Mouse (Mus musculus): ENCODE results near the gene Rwdd2b. TPM values are rescaled to one million over a fixed set of nuclear protein-coding genes. Genes with fewer than 3 reads are reported as not detected.
A peak's percentile ranks its signal among the peaks of the same experiment; 100 is the strongest.

Gene Rwdd2b
- polyA plus RNA-seq, 1 experiment from 2014 or later: 14.2 TPM

GRCm38 (mm10) chr16:87435411-87436205 is 4.8 kb downstream of the Rwdd2b start:
- Histone ChIP-seq H3K4me2 (replicated peaks; ENCODE audit: low read depth, low read length) (no peak overlapping the region), H3K27me3 (ENCODE audit: control insufficient read depth, insufficient read depth, low read length) (no peaks in the 10 kb centered on the region), H3K9ac (ENCODE audit: low read depth, low read length) (no peak overlapping the region), H3K27ac (ENCODE audit: low read depth, low read length) (no peak overlapping the region), H3K4me3 (ENCODE audit: low read depth, low read length) (no peak overlapping the region), H3K36me3 (ENCODE audit: control insufficient read depth, insufficient read depth, low read length) (no peaks in the 10 kb centered on the region), H3K9me3 (ENCODE audit: control insufficient read depth, low read length) (no peaks in the 10 kb centered on the region), H3K4me1 (replicated peaks; ENCODE audit: control insufficient read depth, insufficient read depth, low read length) (no peaks in the 10 kb centered on the region)
- no peak for DNase-seq (ENCODE audit: low spot score)
- ATAC-seq (ENCODE audit: low FRiP score): no peak
- 84% methylated on average over 13 of the region's 13 CpGs for WGBS

- no peaks in the 10 kb centered on the region for H3K36me3 ChIP-seq (ENCODE audit: control insufficient read depth, insufficient read depth, low read length)
- H3K27ac ChIP-seq (ENCODE audit: low read depth, low read length): no peak overlapping the region
- DNase-seq (ENCODE audit: low spot score): no peak
- no peak for ATAC-seq (ENCODE audit: low FRiP score)
- no peaks in the 10 kb centered on the region for H3K9me3 ChIP-seq (ENCODE audit: control insufficient read depth, low read length)
- H3K27me3 ChIP-seq (ENCODE audit: control insufficient read depth, insufficient read depth, low read length): no peaks in the 10 kb centered on the region
- H3K4me1 ChIP-seq (replicated peaks; ENCODE audit: control insufficient read depth, insufficient read depth, low read length): no peaks in the 10 kb centered on the region
- 86% methylated on average over 6 of the region's 6 CpGs for WGBS
- no peak overlapping the region for H3K4me2 ChIP-seq (replicated peaks; ENCODE audit: low read depth, low read length)
- no peak overlapping the region for H3K4me3 ChIP-seq (ENCODE audit: low read depth, low read length)
- H3K9ac ChIP-seq (ENCODE audit: low read depth, low read length): no peak overlapping the region
Measured at GRCm38 (mm10) chr16:87434946-87435345, 5.4 kb downstream of the Rwdd2b start.

GRCm38 (mm10) chr16:87434266-87434665 is 6.1 kb downstream of the Rwdd2b start:
- Histone ChIP-seq H3K36me3 (ENCODE audit: control insufficient read depth, insufficient read depth, low read length) (no peaks in the 10 kb centered on the region), H3K27ac (ENCODE audit: low read depth, low read length) (no peak overlapping the region), H3K4me1 (replicated peaks; ENCODE audit: control insufficient read depth, insufficient read depth, low read length) (no peaks in the 10 kb centered on the region), H3K27me3 (ENCODE audit: control insufficient read depth, insufficient read depth, low read length) (no peaks in the 10 kb centered on the region), H3K4me3 (ENCODE audit: low read depth, low read length) (no peak overlapping the region), H3K9ac (ENCODE audit: low read depth, low read length) (no peak overlapping the region), H3K4me2 (replicated peaks; ENCODE audit: low read depth, low read length) (no peak overlapping the region), H3K9me3 (ENCODE audit: control insufficient read depth, low read length) (no peaks in the 10 kb centered on the region)
- no peak for DNase-seq (ENCODE audit: low spot score)
- no peak for ATAC-seq (ENCODE audit: low FRiP score)
- 95% methylated on average over 7 of the region's 7 CpGs for WGBS

GRCm38 (mm10) chr16:87432033-87432814 is 8.1 kb downstream of the Rwdd2b start, which contains the start of gene Ltn1:
Gene Ltn1, minus strand, starts transcription at chr16:87432612.
- Histone ChIP-seq H3K4me3 (ENCODE audit: low read depth, low read length) (peak within 1 kb of the TSS; percentile 92), H3K9me3 (ENCODE audit: control insufficient read depth, low read length) (no peaks in the 10 kb centered on the region), H3K36me3 (ENCODE audit: control insufficient read depth, insufficient read depth, low read length) (no peaks in the 10 kb centered on the region), H3K27ac (ENCODE audit: low read depth, low read length) (no peak within 1 kb of the TSS), H3K9ac (ENCODE audit: low read depth, low read length) (peak within 1 kb of the TSS; percentile 78), H3K4me2 (replicated peaks; ENCODE audit: low read depth, low read length) (peak within 1 kb of the TSS; percentile 76), H3K4me1 (replicated peaks; ENCODE audit: control insufficient read depth, insufficient read depth, low read length) (no peaks in the 10 kb centered on the region), H3K27me3 (ENCODE audit: control insufficient read depth, insufficient read depth, low read length) (no peaks in the 10 kb centered on the region)
- peak; percentile 100 for ATAC-seq (ENCODE audit: low FRiP score)
- WGBS: under 1% methylated on average over 54 of the region's 56 CpGs
- DNase-seq (ENCODE audit: low spot score): peak; percentile 98

GRCm38 (mm10) chr16:87427516-87427915 is 12.9 kb downstream of the Rwdd2b start:
- peaks cover 8% of the 10 kb centered on the region for H3K36me3 ChIP-seq (ENCODE audit: control insufficient read depth, insufficient read depth, low read length)

GRCm38 (mm10) chr16:87420662-87421061 is 19.7 kb downstream of the Rwdd2b start:
- 96% methylated on average over 8 of the region's 8 CpGs for WGBS
- ATAC-seq (ENCODE audit: low FRiP score): no peak
- H3K27ac ChIP-seq (ENCODE audit: low read depth, low read length): no peak overlapping the region
- no peak overlapping the region for H3K9ac ChIP-seq (ENCODE audit: low read depth, low read length)
- H3K36me3 ChIP-seq (ENCODE audit: control insufficient read depth, insufficient read depth, low read length): peaks cover 21% of the 10 kb centered on the region
- no peaks in the 10 kb centered on the region for H3K4me1 ChIP-seq (replicated peaks; ENCODE audit: control insufficient read depth, insufficient read depth, low read length)
- no peak overlapping the region for H3K4me3 ChIP-seq (ENCODE audit: low read depth, low read length)
- DNase-seq (ENCODE audit: low spot score): no peak
- no peaks in the 10 kb centered on the region for H3K27me3 ChIP-seq (ENCODE audit: control insufficient read depth, insufficient read depth, low read length)
- H3K4me2 ChIP-seq (replicated peaks; ENCODE audit: low read depth, low read length): no peak overlapping the region
- peaks cover 4% of the 10 kb centered on the region; the same call in 1 of the 2 replicates for H3K9me3 ChIP-seq (ENCODE audit: control insufficient read depth, low read length)

More at GRCm38 (mm10) chr16:87427516-87427915, 12.9 kb downstream of the Rwdd2b start:
- DNase-seq (ENCODE audit: low spot score): no peak
- no peak overlapping the region for H3K4me3 ChIP-seq (ENCODE audit: low read depth, low read length)
- no peak overlapping the region for H3K4me2 ChIP-seq (replicated peaks; ENCODE audit: low read depth, low read length)
- no peak for ATAC-seq (ENCODE audit: low FRiP score)
- 97% methylated on average over 8 of the region's 8 CpGs for WGBS
- no peaks in the 10 kb centered on the region for H3K4me1 ChIP-seq (replicated peaks; ENCODE audit: control insufficient read depth, insufficient read depth, low read length)
- H3K27me3 ChIP-seq (ENCODE audit: control insufficient read depth, insufficient read depth, low read length): no peaks in the 10 kb centered on the region
- H3K27ac ChIP-seq (ENCODE audit: low read depth, low read length): no peak overlapping the region
- no peak overlapping the region for H3K9ac ChIP-seq (ENCODE audit: low read depth, low read length)
- no peaks in the 10 kb centered on the region for H3K9me3 ChIP-seq (ENCODE audit: control insufficient read depth, low read length)

GRCm38 (mm10) chr16:87405001-87405400 is 35.4 kb downstream of the Rwdd2b start:
- ATAC-seq (ENCODE audit: low FRiP score): no peak
- Histone ChIP-seq H3K4me2 (replicated peaks; ENCODE audit: low read depth, low read length) (no peak overlapping the region), H3K27ac (ENCODE audit: low read depth, low read length) (no peak overlapping the region), H3K27me3 (ENCODE audit: control insufficient read depth, insufficient read depth, low read length) (no peaks in the 10 kb centered on the region), H3K9me3 (ENCODE audit: control insufficient read depth, low read length) (no peaks in the 10 kb centered on the region), H3K9ac (ENCODE audit: low read depth, low read length) (no peak overlapping the region), H3K4me1 (replicated peaks; ENCODE audit: control insufficient read depth, insufficient read depth, low read length) (no peaks in the 10 kb centered on the region), H3K36me3 (ENCODE audit: control insufficient read depth, insufficient read depth, low read length) (0 out of 2 replicates have a peak, but pooled peaks cover 4% of the 10 kb centered on the region), H3K4me3 (ENCODE audit: low read depth, low read length) (no peak overlapping the region)
- DNase-seq (ENCODE audit: low spot score): no peak
- 86% methylated on average over 3 of the region's 3 CpGs for WGBS

- Histone ChIP-seq H3K4me3 (ENCODE audit: low read depth, low read length) (no peak overlapping the region), H3K27me3 (ENCODE audit: control insufficient read depth, insufficient read depth, low read length) (no peaks in the 10 kb centered on the region), H3K27ac (ENCODE audit: low read depth, low read length) (no peak overlapping the region), H3K9me3 (ENCODE audit: control insufficient read depth, low read length) (no peaks in the 10 kb centered on the region), H3K4me1 (replicated peaks; ENCODE audit: control insufficient read depth, insufficient read depth, low read length) (no peaks in the 10 kb centered on the region), H3K36me3 (ENCODE audit: control insufficient read depth, insufficient read depth, low read length) (peaks cover 4% of the 10 kb centered on the region; the same call in 1 of the 2 replicates), H3K9ac (ENCODE audit: low read depth, low read length) (no peak overlapping the region), H3K4me2 (replicated peaks; ENCODE audit: low read depth, low read length) (no peak overlapping the region)
- WGBS: 52% methylated on average over 16 of the region's 16 CpGs
- DNase-seq (ENCODE audit: low spot score) (peak; percentile 75), ATAC-seq (ENCODE audit: low FRiP score) (peak; percentile 79)
Measured at GRCm38 (mm10) chr16:87393813-87394548, 46.4 kb downstream of the Rwdd2b start.
